Mouse (Mus musculus): ENCODE measurements around the gene Galnt9.
A peak's percentile ranks its signal among the peaks of the same experiment; 100 is the strongest.

Gene Galnt9

GRCm38 (mm10) chr5:110543951-110544690 lies at the start of gene Galnt9:
Gene Galnt9, plus strand, starts transcription at chr5:110544355.
- DNase-seq, result peak; percentile 89

GRCm38 (mm10) chr5:110494396-110494795 lies 49.8 kb upstream of the Galnt9 start:
- no peak for DNase-seq

GRCm38 (mm10) chr5:110495051-110495450 lies 49.1 kb upstream of the Galnt9 start:
- DNase-seq, result no peak

GRCm38 (mm10) chr5:110497556-110497955 lies 46.6 kb upstream of the Galnt9 start:
- no peak for DNase-seq

GRCm38 (mm10) chr5:110498071-110498470 lies 46.1 kb upstream of the Galnt9 start:
- DNase-seq, result no peak

- no peak for DNase-seq
These were observed 43.9 kb upstream of the Galnt9 start for GRCm38 (mm10) chr5:110500233-110500632.

GRCm38 (mm10) chr5:110503361-110503760 lies 40.8 kb upstream of the Galnt9 start:
- DNase-seq, result no peak

GRCm38 (mm10) chr5:110505611-110506294 lies 38.4 kb upstream of the Galnt9 start:
- no peak for DNase-seq

GRCm38 (mm10) chr5:110506295-110506616 lies 37.9 kb upstream of the Galnt9 start:
- no peak for DNase-seq

- no peak for DNase-seq
These were observed 37.3 kb upstream of the Galnt9 start for GRCm38 (mm10) chr5:110506856-110507255.

GRCm38 (mm10) chr5:110507943-110508342 lies 36.2 kb upstream of the Galnt9 start:
- no peak for DNase-seq

GRCm38 (mm10) chr5:110510357-110510756 lies 33.8 kb upstream of the Galnt9 start:
- no peak for DNase-seq

GRCm38 (mm10) chr5:110513791-110514190 lies 30.4 kb upstream of the Galnt9 start:
- DNase-seq, result no peak

GRCm38 (mm10) chr5:110514694-110515093 lies 29.5 kb upstream of the Galnt9 start:
- DNase-seq, result no peak

GRCm38 (mm10) chr5:110516390-110516789 lies 27.8 kb upstream of the Galnt9 start:
- no peak for DNase-seq

GRCm38 (mm10) chr5:110518086-110518783 lies 25.9 kb upstream of the Galnt9 start:
- no peak for DNase-seq

GRCm38 (mm10) chr5:110520974-110521373 lies 23.2 kb upstream of the Galnt9 start:
- DNase-seq, result no peak

GRCm38 (mm10) chr5:110521822-110522221 lies 22.3 kb upstream of the Galnt9 start:
- DNase-seq, result no peak

- no peak for DNase-seq
These were observed 20.9 kb upstream of the Galnt9 start for GRCm38 (mm10) chr5:110523296-110523695.

- no peak for DNase-seq
These were observed 18.5 kb upstream of the Galnt9 start for GRCm38 (mm10) chr5:110525701-110526100.

- DNase-seq, result no peak
These were observed 17.6 kb upstream of the Galnt9 start for GRCm38 (mm10) chr5:110526556-110526955.

- no peak for DNase-seq
These were observed 13.1 kb upstream of the Galnt9 start for GRCm38 (mm10) chr5:110531091-110531490.

GRCm38 (mm10) chr5:110534402-110534801 lies 9.8 kb upstream of the Galnt9 start:
- no peak for DNase-seq

GRCm38 (mm10) chr5:110535964-110536363 lies 8.2 kb upstream of the Galnt9 start:
- no peak for DNase-seq
